Mouse (Mus musculus) cerebellum, postnatal 25 days (tissue): Measurements from ENCODE around the gene Icos.

Source experiments
- DNase-seq, 2 experiments: peaks; one replicate each; pipeline ENCODE4 v3.0.0; 2021; ENCODE audit warnings: mixed read lengths in 2 of 2

The Icos gene

GRCm38 (mm10) chr1:60967521-60967920 lies 10.2 kb upstream of the Icos start:
- DNase-seq, result no peak

GRCm38 (mm10) chr1:60970846-60971245 lies 6.9 kb upstream of the Icos start:
- no peak for DNase-seq

- no peak for DNase-seq
Observed at GRCm38 (mm10) chr1:60974221-60974620, 3.5 kb upstream of the Icos start.

GRCm38 (mm10) chr1:60975646-60976294 lies 2.0 kb upstream of the Icos start:
- no peak for DNase-seq

- DNase-seq, result no peak
Observed at GRCm38 (mm10) chr1:60979126-60979842, 1.6 kb downstream of the Icos start.

- no peak for DNase-seq
Observed at GRCm38 (mm10) chr1:60979843-60980235, 2.1 kb downstream of the Icos start.

GRCm38 (mm10) chr1:60985075-60985474 lies 7.3 kb downstream of the Icos start:
- no peak for DNase-seq

GRCm38 (mm10) chr1:60986141-60986540 lies 8.4 kb downstream of the Icos start:
- no peak for DNase-seq

- DNase-seq, result no peak
Observed at GRCm38 (mm10) chr1:60989086-60989485, 11.4 kb downstream of the Icos start.

- DNase-seq, result no peak
Observed at GRCm38 (mm10) chr1:60990305-60990704, 12.6 kb downstream of the Icos start.

GRCm38 (mm10) chr1:60998008-60998557 lies 20.4 kb downstream of the Icos start:
- peak; percentile 30 to 39 for DNase-seq

- no peak for DNase-seq
Observed at GRCm38 (mm10) chr1:60998689-60999088, 21.0 kb downstream of the Icos start.

- peak; percentile 47 to 52 for DNase-seq
Observed at GRCm38 (mm10) chr1:61001786-61002354, 24.1 kb downstream of the Icos start.

- DNase-seq, result no peak
Observed at GRCm38 (mm10) chr1:61006229-61006628, 28.5 kb downstream of the Icos start.

GRCm38 (mm10) chr1:61007516-61007915 lies 29.8 kb downstream of the Icos start:
- DNase-seq, result no peak

GRCm38 (mm10) chr1:61016578-61017118 lies 38.9 kb downstream of the Icos start:
- no peak for DNase-seq

- DNase-seq, result no peak
Observed at GRCm38 (mm10) chr1:61026712-61027111, 49.0 kb downstream of the Icos start.

- no peak for DNase-seq
Observed at GRCm38 (mm10) chr1:61027519-61027918, 49.8 kb downstream of the Icos start.

GRCm38 (mm10) chr1:61029919-61030318 lies 52.2 kb downstream of the Icos start:
- DNase-seq, result no peak

- DNase-seq, result no peak
Observed at GRCm38 (mm10) chr1:61030532-61030931, 52.8 kb downstream of the Icos start.

GRCm38 (mm10) chr1:61035270-61035669 lies 57.5 kb downstream of the Icos start:
- no peak for DNase-seq

- DNase-seq, result no peak
Observed at GRCm38 (mm10) chr1:61038223-61038622, 60.5 kb downstream of the Icos start.

- no peak for DNase-seq
Observed at GRCm38 (mm10) chr1:61039310-61039709, 61.6 kb downstream of the Icos start.

- no peak for DNase-seq
Observed at GRCm38 (mm10) chr1:61040401-61040800, 62.7 kb downstream of the Icos start.
